Mouse (Mus musculus) gastrocnemius, postnatal 25 days (tissue): ENCODE measurements at regions not wholly inside any gene's neighbourhood (a gene's known extent, or its start where the extent isn't known, plus 50 kb on each side); places are given as distances from the start of the nearest gene placed in this dataset.

Experiments used
- DNase-seq: peaks from one replicate; pipeline ENCODE4 v3.0.0; 2022

- DNase-seq, result no peak
Observed at GRCm38 (mm10) chr12:96201855-96202254, 509.8 kb downstream of the Flrt2 start.

DNA sequence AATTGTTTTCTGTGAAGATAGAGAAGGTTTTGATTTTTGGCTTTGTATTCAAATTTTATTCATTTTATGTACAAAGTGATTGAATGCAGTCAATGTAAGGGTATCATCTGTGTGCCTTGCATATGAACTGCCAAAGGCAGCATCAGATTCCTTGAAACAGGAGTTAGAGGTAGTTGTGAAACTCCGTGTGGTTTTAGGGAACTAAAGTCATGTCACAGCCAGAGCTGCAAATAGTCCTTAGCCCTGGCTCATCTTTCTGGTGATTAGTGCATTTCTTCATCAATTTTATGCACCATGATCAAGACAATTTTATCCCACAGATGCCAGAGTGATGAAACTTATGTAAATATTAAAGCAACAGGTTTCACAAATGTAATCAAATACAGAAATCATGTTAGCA, 534.4 kb downstream of the Flrt2 start:
- DNase-seq, result no peak

DNA sequence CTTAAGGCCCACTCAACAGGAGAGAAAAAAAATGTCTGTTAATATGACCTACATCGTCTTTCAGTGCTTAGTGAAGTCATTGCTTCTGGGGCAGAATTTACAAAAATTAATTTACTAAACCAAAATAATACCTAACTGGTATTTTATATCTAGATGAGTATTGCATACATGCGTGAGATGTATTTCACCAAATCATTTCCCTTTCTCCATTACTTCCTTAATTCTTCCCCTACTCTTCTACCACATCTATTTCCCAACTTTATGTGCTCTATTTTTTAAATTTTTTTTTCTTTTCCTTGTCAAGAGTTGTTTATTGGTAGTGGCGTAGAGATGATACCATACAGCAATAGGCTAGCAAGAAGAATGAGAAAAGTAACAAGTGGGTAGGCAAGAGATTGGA, 536.7 kb downstream of the Flrt2 start:
- DNase-seq, result no peak

GRCm38 (mm10) chr12:96235510-96235909, 543.5 kb downstream of the Flrt2 start:
- no peak for DNase-seq

DNA sequence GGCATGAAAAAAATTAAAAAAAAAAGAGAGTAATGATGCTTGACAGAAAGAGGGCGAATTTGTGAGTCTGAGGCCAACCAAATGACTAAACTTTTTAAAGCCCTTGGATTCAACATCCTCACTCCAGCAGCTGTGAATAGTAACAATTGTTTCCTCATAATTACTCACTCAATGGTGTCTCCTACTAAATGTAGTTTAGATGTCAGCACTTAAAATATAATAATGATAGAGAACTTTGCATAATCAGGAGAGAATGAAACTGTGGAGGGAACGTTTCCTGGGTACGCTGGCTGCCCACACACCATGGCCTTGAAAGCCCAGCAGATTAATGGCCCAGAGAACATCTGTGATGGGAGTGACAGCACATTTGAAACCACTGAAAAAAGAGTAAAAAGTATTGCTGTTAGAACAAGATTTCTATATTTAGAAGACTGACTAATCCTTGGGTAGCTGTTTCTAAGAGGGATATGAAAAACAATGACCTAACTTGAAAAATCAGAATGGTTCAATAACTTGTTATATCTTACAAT, 544.0 kb downstream of the Flrt2 start:
- no peak for DNase-seq

DNA sequence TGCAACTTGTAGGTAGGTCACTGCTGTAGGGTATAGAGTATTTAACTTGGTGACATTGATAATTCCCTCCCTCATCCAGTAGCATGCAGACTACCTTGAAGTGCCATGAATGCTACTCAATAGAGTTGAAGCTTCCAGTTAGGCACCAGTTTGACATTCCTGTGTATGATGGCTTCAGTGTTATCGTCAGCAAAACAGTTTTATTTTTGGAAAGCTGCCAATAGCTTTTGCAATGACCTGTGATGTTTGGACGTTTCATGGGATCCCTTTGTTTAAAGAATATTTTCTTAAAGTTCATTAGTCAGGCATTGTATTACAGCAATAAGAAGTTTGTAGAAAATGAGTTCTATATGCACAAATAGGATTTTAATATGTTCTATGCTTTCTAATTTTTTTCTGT, 547.6 kb downstream of the Flrt2 start:
- no peak for DNase-seq

DNA sequence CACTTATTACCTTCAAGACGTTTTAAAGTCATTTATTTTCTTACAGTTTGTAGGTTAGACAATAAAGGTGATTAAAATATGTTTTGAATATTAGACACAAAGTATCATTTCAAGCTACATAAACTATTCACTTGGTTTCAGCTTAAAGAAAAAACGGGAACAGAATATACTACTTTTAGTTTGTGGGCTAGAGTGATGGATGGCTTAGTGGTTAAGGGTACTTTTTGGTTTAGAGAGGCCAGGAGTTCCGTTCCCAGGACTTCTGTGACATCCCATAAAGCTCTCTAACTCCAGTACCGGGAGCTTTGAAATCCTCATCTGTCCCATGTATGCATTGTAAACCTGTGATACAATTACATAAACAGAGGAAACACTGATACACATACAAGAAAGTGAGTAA, 570.0 kb downstream of the Flrt2 start:
- no peak for DNase-seq

DNA sequence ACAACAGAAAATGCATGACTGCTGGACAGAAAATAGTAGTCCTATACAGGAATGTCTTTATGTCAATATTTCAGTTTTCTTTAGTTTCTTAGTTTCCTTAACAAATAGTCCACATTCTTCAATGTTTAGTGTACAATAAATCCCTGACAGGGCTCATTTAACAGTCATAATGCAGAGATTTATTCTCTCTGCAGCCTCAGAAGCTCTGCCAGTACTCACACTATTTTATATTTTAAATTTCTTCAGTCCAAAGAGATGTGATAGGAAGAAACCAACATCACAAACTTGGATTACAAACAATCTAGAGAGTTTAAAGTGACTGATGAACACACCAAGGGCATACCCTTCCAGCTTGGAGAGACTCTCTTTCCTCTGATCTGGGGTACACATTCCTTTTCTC, 583.9 kb downstream of the Flrt2 start:
- DNase-seq, result no peak

DNA sequence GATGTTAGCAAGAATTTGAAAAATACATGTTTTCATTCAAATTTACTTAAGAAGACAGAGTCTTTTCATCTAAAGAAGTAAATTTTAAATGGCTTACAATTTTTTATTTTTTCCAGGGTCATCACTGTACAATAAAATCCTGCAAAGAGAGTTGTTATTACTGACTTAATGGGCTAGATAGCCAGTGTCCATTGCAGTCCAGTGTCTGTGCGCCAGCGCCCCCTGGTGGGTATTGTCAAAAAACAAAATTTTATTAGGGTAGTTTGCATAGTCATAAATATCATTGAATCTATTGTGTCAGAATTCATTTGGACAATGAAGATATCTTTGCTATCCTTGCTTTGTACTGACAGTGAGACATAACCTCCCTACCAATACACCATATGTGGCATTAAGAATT, 619.1 kb downstream of the Flrt2 start:
- no peak for DNase-seq

- DNase-seq, result no peak
Observed at GRCm38 (mm10) chr12:96323061-96323786, 631.2 kb downstream of the Flrt2 start.

DNA sequence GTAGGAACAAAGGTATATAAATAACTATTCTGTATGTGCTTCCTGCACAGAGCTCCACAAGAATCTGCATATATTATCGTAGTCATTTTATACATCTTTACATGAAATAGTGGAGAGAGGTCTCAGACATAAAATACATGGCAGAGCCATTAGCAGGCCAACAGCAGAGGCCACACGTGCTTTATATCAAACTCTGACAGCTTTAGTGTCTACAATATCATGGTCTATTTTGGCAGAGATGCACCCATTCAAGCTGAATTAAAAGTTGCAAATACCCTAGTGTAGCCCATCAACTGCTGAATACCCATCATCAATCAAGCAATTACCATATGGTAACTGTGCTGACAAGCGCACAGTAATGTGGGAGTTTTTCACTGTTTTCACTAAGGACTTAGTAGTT, 659.1 kb downstream of the Flrt2 start:
- no peak for DNase-seq

GRCm38 (mm10) chr12:96378924-96379323, 686.9 kb downstream of the Flrt2 start:
- DNase-seq, result no peak

DNA sequence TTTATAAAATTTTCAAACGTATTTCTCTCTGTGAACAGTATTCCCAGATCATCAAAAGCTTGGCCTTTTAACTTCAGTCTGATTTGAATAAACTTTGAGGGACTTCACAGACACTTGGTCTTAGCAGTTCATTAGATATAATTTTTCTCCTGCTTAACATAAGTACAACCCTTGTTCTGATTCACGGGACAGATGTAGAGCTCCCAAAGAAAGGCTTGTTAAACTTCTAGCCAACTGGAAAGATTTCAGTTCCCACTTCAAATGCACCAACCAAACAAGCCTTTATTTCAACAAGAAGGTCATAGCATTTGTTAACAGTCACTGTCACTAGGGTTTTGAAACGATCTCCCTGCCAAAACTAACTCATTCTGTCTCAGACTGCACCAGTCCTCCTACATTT, 727.1 kb downstream of the Flrt2 start:
- no peak for DNase-seq

DNA sequence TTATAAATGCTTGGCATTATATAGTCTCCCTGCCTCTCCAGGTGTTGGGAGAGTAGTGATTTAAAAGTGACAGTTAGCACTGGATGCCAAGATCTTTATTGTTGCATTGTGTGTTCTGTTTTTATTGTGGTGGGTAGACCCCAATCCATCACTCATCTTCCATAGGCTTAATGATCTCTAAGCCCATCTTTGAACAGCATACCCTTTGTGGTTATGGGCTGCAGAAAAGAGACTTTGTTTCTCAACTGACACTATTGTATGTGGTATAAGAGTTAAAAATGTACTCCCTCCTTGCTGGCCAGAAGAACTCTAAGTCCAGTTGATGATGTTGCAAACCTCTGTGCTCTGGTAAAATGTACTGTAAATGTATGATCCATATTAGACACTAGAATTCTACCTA, 727.5 kb downstream of the Flrt2 start:
- DNase-seq, result no peak

- no peak for DNase-seq
Observed at GRCm38 (mm10) chr12:96427589-96427988, 735.6 kb downstream of the Flrt2 start.

DNA sequence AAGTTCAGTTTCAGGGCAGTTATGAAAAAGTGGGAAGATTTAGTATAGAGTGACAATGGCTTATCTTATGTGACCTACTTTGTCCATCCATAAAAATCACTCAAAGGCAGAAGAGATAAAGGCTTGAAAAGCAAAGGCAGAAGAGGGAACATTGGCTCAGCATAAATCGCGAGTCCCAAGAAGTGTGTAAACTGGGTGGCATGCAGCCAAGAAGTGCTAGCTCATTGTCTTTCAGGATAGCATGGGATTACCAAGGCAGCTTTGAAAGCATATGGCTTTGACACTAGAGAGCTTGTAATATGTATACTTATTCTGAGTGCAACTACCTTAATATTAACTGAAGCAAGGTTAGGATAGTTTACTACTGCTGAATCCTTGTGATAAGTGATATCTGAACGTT, 750.5 kb downstream of the Flrt2 start:
- DNase-seq, result no peak

DNA sequence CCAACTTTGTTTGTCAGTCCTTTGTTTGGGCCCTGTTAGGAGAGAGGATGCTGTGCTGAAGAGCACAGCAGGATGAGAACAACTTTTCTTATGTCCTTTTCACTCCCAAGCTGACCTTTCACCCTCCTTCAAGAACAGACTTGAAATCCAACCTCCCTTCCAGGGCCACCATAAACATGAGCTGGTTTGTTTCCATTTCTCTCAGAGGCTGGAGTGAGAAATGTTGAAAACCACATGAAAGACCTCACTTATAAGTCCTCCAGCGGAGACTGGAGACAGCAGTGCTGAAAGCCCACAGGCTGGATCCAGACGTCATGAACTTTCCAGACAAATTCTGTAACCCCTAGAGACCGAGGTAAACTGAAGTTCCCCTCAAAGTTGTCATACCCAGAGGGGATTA, 761.3 kb downstream of the Flrt2 start:
- DNase-seq, result no peak

DNA sequence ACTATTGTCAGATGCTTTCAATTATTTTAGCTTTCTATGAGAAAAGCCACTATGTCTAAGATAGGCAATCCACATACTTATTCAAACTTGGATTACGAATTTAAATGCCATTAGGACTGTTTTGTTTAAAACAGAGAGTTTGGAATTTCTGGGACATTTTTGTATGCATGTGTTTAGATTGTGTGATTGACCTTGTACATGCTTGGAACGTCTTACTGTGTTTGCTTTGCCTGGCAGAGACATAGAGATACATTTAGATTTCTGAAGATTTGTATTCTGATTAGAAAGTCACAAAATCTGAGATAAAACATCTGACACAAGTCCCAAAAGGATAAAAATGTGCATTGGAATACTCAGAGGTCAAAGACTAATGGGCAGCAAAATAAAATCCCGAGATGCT, 784.3 kb downstream of the Flrt2 start:
- no peak for DNase-seq

DNA sequence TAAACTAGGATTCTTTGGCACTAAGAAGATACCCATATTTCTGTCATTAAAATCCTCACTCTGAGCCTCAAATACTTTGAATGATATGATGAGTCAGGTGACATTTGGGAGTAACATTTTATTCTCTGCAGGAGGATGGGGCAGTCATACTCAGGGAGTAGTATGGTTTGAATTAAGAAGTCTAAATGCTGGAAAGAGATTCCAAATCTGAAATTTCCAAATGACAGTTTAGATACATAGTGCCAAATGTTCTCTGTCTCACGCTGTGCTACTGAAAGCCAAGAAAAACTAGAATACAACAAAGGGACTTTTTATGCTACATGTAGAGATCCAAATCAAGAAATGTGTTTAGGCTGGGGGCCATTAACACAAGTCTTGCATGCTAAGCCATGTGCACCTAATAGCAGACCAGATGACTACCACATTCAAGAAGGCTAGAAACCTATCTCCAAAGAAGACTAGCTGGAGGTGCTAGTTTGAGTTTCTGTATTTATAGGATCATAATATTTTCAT, 796.5 kb downstream of the Flrt2 start:
- no peak for DNase-seq

GRCm38 (mm10) chr12:96509658-96510057, 817.6 kb downstream of the Flrt2 start:
- DNase-seq, result no peak

DNA sequence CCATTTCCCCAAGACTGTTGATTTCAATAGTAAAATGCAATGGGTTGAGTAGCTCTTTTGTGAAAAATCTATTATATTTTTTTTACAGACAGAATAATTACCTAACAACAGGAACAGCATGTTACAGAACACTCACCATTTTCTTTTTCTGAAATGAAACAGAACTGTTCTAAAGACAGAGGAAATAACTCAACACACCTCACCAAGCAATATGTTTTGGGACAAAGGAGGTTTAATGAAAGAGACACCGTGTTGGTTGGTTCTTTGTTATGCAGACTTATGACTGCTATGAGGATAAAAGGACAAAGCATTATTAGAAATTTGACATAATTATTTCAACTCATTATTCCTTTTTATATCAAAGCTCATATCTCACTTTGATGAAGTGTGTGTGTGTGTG, 866.8 kb downstream of the Flrt2 start:
- no peak for DNase-seq

DNA sequence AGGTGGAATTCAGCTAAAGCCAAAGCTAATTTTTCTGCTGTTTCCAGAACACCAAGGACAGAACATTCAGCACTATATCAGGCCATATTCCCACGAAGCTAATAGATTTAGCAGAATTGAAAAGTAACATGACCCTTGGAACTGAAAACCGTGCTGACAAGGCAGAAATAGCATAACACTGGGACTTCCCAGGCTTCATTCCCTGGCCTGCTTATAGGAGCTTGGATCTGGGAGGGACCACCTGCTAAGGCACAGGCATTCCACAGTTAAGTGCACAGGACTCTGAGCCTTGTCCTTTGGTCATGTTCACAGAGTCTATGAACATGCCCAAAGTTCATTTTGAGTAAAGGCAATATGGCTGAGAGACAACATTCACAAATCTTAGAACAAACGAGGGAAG, 902.8 kb downstream of the Flrt2 start:
- no peak for DNase-seq

DNA sequence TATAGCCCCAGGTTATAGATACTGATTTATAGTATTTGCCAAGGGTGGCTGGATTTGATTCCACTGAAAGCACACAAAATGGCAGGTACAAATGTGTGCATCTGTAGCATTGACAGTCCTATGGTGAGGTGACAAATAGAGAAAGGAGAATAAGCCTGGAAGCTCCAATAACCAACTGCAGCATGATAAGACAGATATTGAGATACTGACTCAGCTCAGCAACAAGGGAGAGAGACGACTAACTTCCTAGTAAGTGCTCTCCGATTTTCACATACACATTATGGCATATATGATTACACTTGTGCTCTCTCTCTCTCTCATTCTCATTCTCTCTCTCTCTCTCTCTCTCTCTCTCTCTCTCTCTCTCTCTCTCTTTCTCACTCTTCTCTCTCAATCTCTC, 923.1 kb downstream of the Flrt2 start:
- DNase-seq, result no peak

DNA sequence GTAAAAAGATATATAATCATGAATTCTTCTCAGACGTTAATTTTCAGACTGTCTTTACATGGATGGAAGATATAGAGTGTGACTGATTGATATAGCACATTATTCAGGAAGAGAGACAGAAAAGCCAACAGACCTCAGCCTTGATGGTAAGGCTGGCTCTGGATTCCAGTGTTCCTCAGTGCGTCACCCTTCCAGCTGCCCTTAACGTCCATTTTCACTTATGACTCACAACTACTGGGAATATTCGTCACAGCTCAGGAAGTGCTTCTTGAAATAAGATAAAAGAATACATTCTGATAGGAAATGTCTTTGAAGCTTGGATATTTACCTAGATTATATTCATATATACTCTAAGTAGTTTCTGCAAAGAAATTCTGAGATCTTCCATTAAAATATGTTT, 923.8 kb downstream of the Flrt2 start:
- no peak for DNase-seq
